Mouse (Mus musculus): Measurements from ENCODE around the gene Atg9a.

Atg9a gene

DNA sequence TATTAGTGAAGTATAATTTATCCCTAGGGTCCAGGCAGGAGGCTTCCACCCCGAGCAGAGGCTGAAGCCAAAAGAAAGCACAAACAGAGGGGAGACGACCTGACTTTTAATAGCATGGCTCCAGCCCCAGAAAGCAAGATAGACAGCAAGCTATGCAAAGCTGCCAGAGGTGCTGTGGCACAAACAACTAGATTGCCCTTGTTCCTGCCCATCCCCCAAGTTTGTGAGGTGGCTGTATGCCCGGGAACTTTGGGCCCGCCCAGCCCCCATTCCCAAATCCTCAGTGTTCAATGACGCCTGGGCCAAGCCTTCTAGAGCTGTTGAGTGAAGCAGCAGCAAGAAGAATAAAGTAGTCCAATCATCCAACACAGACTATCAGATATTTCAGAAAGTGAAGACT lies 22.9 kb upstream of the Atg9a start:
- DNase-seq: peak; percentile 78

DNA sequence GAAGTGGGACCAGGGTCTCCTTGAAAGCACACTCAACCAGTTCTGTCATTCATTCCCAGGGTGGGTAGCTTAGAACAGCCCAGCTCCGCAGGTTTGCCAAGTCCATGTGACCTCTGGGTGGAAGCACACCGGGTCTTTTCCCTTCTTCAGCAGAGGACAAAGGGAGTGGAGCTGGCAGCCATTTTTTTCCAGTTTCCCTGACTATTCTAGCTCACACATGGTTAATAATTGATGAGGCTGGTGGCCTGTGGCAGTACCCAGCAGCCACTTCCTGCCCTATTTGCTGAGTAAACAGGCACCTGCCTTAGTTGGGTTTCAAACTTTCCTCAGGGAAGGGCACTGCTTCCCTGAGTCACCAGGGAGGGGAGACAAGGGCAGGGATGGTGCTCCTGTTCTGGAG lies 22.4 kb upstream of the Atg9a start:
- DNase-seq: peak; percentile 92

GRCm38 (mm10) chr1:75213096-75213495 lies 21.1 kb upstream of the Atg9a start:
- DNase-seq: no peak

- DNase-seq: no peak
Observed at GRCm38 (mm10) chr1:75212542-75212941, 20.5 kb upstream of the Atg9a start.

- DNase-seq: no peak
Observed at GRCm38 (mm10) chr1:75211141-75211708, 19.2 kb upstream of the Atg9a start.

DNA sequence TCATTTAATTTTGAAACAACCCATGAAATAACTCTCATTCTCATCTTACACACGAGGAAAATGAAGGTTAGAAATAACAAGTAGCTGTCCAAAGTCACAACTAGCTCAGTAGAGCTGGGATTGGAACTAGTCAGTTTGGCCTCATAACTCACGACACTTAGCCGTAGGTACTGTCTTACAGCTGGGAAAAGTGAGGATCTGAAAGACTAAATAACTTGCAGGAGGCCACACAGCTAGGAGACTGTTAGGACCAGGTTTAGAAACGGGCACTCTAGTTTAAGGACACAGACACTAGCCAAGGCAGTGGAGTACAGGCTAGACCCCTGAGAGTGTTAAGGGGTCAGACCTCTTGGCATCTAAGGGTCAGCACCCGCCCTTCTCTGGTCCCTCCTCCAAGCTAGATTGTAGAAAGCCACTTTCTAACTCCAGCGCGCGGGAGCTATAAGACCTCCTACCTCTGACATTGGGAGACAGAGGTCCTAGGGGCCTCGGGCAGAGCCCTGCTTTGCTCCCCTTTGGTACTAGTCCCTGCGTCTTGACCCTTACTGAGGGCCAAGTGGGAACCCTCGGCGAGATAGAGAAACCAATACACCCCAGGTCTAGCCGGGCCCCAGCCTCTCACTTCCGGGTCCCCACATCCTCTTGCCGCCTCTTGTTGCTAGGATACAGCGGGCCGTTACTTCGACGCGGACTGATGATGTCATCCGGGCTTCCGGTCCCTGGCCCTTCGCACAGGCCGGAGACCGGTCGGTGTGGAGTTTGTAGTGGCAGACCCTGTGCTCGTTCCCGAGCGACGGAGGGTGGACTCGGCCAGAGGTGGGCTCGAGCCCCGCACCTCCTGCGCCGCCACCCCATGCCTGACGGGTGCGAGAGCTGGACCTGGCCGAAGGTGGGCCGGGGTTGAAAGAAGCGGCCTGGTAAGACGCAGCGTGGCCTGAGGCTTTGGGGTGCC lies 18.4 kb upstream of the Atg9a start, which contains the start of the genes Glb1l and Stk16:
Gene Glb1l (minus strand): TSS at position 678 of the 952 bp plus-strand sequence.
Gene Stk16 (plus strand): TSS at position 703 of the 952 bp plus-strand sequence.
- peak; percentile 98 for DNase-seq

DNA sequence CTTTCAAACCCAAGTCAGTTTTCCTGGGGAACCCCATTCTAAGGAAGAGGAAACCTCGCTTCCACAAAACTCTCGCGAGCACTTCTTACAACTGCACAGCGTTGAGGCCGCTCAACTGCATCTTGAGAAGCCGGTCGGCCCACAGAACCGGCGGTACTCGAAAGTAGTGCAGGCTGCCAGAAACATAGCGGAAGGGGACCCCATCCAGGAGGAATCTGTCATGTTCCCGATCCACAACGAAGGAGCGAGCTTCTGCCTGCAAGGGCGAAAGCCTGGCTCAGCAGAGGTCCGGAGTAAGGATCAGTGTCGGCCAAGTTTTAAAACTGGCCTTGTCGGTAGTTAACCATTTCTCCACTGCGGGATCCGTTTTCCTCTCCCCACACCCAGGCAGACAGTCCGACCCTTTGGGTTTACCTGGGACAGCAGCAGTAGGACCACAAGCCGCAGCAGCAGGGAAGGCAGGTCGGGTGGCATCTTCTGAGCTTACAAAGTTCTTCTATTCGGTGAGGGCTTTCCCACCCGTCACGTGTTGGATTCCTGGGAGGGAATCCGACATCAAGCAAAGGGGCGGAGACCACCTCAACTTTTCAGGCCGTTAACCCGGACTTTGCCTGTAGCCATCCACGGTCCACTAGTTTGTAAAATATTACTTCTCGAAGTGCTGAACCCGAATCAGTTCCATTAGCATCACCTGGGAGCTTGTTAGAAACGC lies 17.1 kb upstream of the Atg9a start:
- peak; percentile 88 for DNase-seq

DNA sequence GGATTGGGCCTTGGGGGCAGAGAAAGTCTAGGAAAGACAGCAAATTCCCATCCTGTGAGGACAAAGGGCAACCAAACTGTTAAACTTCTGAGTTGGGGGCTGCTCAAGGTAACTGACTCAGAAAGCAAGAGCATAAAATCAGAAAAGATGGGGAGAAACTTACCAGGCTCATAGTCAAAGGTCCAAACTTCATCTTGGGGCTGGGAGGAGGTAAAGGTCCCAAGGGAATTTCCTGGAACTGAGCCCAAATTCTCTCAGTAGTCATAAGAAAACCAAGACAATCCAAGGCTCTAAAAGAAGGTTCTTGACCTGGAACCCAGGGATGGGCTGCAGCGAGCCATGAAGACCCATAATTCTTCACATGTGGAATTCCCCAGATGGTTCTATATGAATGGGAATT lies 9.2 kb upstream of the Atg9a start:
- peak; percentile 56 for DNase-seq

DNA sequence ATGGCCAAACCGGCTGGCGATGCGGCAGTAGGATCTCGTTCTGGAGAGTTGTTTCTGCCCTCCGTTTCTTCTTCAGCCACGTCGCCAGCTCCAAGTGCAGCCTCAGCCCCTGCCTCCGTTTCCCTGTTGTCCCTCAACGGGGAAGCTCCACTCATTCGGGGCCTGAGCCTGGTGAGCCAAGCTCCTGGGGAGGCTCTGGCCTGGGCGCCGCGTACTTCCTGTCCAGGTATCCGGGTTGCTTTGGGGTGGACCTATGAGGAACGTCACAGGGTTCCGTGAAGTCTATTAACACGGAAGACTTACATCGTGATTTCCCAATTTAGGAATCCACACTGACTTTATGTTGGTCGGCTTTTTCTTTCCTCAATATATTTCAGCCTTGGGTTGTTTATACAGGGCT lies 456 bp upstream of the Atg9a start:
- peak; percentile 70 for DNase-seq

- no peak for DNase-seq
Observed at GRCm38 (mm10) chr1:75191258-75191621, 756 bp downstream of the Atg9a start.

GRCm38 (mm10) chr1:75190577-75190976 lies 1.4 kb downstream of the Atg9a start:
- no peak for DNase-seq

GRCm38 (mm10) chr1:75187914-75188483 lies 4.0 kb downstream of the Atg9a start:
- DNase-seq: no peak

GRCm38 (mm10) chr1:75187126-75187525 lies 4.9 kb downstream of the Atg9a start:
- no peak for DNase-seq

- DNase-seq: no peak
Observed at GRCm38 (mm10) chr1:75185495-75185894, 6.5 kb downstream of the Atg9a start.

GRCm38 (mm10) chr1:75182160-75182559 lies 9.8 kb downstream of the Atg9a start:
- DNase-seq: no peak

DNA sequence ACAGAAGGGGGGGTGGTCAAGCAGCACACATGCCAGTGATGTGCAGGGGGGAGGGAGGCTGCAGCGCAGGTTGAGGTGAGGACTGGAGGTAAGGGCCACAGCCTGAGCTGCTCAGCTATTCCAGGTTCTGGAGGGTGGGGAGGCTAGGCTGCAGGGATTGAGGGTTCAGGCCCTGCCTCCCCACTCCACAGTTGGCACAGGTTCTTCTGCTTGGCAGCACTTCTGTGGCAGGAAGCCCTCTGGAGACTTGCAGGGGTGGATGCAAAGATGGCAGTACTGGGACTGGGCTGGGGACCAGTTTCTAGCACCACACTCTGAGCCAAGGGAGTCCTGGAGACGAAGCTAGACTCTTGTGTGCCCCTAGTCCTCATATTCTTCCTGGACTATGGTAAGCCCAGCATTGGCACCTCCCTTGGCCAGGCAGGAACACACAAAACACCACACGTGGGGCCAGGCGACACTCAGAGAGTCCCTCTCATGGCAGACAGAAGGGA lies 10.6 kb downstream of the Atg9a start:
- DNase-seq: no peak

DNA sequence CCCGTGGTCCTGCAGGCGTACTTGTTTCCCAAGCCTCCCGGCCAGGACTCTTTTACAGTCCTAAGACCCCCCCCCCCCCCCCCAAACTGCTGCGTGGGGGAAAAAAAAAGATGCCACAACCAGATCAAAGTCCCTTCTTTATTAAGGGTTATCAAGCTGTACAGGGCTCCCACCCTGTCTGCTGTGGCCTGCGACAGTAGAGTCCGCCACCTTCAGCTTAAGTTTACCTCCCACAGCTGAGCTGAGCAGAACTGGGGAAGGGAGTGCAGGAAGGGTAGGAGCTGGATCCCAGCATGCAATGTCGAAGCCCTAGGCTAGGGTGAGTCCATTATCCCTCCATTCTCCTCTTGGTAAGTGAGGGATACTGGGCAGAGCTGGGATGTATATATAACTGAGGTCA lies 11.3 kb downstream of the Atg9a start:
- DNase-seq: no peak

GRCm38 (mm10) chr1:75180105-75180590 lies 11.8 kb downstream of the Atg9a start, which contains the start of gene Abcb6:
TSS of gene Abcb6 (minus strand) at chr1:75180392.
- peak; percentile 94 for DNase-seq

DNA sequence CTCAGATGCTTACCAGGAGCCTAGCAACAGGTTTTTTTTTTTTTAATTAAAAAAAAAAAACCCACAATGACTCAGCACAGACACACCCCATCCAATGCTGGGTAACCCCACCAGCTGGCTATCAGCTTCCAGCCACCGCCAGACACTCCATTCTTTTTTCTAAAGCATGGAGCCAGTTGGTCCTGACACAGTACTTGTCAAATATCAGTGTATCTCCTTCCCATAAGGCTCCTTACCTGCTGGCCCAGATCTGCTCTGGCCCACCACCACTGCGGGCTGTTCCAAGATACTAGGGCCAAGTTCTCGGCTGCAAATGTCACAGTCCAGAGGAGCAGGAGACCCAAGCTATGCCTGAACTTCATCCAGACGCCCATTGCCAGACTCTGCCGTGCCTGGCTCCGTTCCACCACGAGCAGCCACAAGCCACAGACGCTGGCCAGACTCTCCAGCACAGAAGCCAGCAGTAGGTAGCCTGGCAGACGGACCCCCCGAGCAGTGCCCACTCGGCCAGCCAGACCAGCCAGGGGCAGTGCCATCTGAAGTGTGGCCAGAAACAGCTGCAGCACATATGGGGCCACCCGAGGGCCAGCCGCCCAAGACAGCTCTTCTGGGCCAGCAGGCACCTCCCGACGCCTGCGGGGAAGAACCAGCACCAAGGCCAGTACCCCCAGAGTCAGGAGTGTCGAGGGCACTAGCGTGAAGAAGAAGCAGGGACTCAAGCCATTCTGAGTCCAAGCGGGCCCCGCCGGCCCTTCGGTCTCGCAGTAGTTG lies 12.5 kb downstream of the Atg9a start:
- peak; percentile 62 for DNase-seq

GRCm38 (mm10) chr1:75168472-75169464 lies 23.2 kb downstream of the Atg9a start, which contains the start of gene Zfand2b:
TSS of gene Zfand2b (plus strand) at chr1:75168646.
- DNase-seq: peak; percentile 97

- no peak for DNase-seq
Observed at GRCm38 (mm10) chr1:75168093-75168471, 23.9 kb downstream of the Atg9a start.
